Mouse (Mus musculus) thymus, postnatal 10 days (tissue): ENCODE results near the gene Smok2b.
"Not testable (repeated sequence)": the region's sequence is repeated elsewhere in the genome, so short reads cannot be mapped to it uniquely, and the experiment has no call there.

ENCODE experiments used
- DNase-seq, 2 experiments: peaks; one replicate each; pipeline ENCODE4 v3.0.0; 2021; ENCODE audit warnings: low spot score in 2 of 2

The Smok2b gene

DNA sequence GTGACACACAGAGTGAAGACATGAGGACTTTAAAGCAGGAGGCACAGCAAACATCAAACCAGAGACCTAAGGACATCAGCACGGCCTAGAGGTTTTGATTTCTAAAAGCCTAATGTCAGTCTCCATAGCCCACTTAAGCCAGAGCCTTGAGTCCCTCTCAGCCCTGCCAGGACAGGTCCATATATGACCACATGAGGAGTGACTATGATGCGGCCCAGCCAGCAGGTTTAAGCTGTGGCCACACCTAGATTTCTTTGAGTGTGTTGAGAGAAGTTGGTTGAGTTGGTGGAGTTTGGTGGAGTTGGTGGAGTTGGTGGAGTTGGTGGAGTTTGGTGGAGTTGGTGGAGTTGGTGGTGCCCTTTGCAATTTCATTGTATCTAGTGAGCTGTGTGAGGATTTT is at the start of gene Smok2b:
Smok2b (plus strand) TSS at position 301 of the 400 bp plus-strand sequence.
- not testable (repeated sequence) for DNase-seq

DNA sequence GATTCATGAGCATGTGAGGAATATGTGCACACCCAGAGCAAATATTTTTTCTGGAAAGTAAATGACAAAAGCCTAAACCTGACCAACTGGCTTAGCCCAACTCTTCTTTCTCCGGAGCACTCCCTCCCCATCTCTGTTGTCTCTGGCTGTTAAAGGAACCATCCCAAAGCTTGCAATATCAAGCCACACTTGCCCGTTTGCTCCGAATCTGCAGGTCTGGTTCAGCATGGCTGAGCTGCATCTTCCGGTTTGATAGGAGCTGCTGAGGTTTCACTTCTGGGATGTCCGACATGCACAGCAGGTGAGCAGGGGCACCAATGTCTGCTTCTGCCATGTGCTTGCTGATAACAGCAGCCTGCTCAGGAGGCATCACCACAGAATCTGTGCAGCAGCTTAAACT is 49.6 kb upstream of the Smok2b start:
- DNase-seq: not testable (repeated sequence)

DNA sequence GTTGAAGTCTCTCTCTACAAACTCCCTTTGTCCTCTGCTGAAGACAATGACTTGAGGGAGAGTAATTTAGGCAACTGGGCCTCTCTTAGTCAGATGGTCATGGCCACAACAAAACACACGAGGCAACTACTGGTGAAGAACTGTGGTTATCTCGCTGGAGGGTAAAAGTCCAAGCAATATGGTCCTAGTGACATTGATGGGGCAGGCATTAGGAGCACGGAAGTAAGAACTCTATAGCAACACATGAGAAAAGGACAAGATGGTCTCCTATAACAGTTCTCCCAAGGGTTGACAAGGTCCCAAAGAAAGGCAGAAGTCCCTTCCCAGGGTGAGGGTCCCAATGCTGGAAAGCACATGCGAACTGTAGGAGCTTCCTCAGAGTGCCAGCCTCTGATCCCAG is 47.3 kb upstream of the Smok2b start:
- not testable (repeated sequence) for DNase-seq

- DNase-seq: not testable (repeated sequence)
Observed at GRCm38 (mm10) chr17:13184514-13184913, 45.5 kb upstream of the Smok2b start.

- not testable (repeated sequence) for DNase-seq
Observed at GRCm38 (mm10) chr17:13186541-13186940, 43.5 kb upstream of the Smok2b start.

GRCm38 (mm10) chr17:13187621-13188020 is 42.4 kb upstream of the Smok2b start:
- not testable (repeated sequence) for DNase-seq

- not testable (repeated sequence) for DNase-seq
Observed at GRCm38 (mm10) chr17:13188846-13189245, 41.2 kb upstream of the Smok2b start.

GRCm38 (mm10) chr17:13190836-13191583 is 39.0 kb upstream of the Smok2b start:
- not testable (repeated sequence) for DNase-seq

GRCm38 (mm10) chr17:13196486-13196885 is 33.6 kb upstream of the Smok2b start:
- DNase-seq: not testable (repeated sequence)

DNA sequence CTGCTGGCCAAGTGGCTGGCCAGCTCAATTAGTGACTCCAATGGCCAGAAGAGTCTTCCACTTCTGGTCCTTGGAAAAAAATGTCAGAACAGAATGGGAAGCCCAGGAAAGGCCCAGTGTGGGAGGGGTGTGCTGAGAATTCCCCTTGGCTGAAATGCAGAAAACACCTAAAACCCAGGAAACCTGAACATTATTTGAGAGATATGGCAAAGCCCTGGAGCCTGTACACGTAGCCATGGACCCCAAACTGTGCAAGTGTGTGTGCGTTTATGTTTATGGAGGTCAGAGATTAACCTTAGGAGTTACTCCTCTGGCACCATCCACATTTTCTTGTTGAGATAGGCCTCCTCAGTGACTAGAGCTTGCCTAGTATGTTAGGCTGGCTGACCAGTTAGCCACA is 31.2 kb upstream of the Smok2b start:
- DNase-seq: not testable (repeated sequence)

GRCm38 (mm10) chr17:13199880-13200409 is 30.1 kb upstream of the Smok2b start:
- DNase-seq: not testable (repeated sequence)

DNA sequence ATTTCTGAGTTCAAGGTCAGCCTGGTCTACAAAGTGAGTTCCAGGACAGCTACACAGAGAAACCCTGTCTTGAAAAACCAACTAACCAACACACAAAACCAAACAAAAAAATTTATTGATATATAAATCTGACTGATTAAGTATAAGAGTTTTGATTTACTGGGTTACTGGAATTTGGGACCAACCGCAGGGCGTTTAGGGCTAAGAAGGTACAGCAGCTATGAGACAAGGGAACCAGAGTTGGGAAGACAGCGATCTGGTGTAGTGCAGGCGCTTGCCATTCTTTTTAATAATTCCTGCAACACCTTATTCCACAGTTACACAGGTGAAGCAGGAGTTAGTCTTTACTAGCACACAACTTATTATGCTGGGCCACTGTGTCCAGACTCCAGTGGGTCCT is 28.5 kb upstream of the Smok2b start:
- not testable (repeated sequence) for DNase-seq

- DNase-seq: not testable (repeated sequence)
Observed at GRCm38 (mm10) chr17:13202453-13203107, 27.5 kb upstream of the Smok2b start.

DNA sequence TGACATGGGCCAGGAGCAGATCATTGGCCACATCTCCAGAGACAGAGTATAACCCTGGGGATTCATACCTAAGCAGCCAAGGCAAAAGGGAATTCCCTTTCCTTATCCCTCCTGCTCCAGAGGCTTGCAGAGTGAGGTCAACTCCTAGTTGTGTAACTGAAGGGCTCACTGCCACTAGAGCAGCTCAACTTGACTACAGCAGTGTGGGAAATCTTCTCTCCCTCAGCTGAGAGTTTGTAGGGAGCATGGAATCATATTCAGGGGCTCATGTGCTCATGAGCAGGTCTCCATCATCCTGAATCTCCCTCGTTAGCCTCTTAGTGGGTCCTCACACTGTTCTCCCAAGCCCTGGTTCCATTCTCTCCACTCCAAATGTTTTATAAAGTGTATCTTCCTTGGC is 24.8 kb upstream of the Smok2b start:
- DNase-seq: not testable (repeated sequence)

GRCm38 (mm10) chr17:13206491-13206890 is 23.6 kb upstream of the Smok2b start:
- no peak for DNase-seq

GRCm38 (mm10) chr17:13208460-13208859 is 21.6 kb upstream of the Smok2b start:
- DNase-seq: not testable (repeated sequence)

DNA sequence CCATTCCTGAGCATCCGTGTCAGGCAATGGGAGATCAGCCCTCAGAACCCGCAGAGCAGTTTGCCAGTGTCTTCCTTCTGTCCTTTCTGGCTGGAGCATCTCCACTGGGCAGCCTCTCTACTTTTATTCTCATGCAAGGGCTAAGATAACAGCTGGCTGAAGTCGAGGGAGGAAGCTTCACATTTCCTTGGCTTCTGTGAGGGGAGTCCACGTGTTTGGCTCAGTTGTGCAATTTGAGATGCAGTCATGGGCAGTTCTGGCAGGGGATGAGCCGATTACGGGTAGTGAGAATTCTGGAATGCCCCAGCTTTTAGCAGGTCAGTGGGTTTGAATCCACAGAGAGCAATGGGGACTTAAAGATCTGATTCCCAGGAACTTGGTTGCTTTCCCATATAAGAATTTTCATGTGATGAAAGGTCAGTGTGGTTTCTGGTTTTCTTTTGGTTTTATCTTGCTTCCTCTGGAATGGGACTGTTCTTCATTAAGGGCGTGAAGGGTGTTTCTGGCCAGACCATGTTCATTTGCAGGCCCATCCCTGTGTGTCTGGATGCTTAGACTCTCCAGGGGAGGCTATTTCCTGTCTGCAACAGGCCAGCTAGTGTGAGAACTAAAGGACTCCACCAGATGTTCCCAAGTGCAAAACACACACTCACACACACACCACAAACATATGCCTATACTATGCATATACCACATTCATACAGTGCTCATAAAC is 17.8 kb upstream of the Smok2b start:
- no peak for DNase-seq

- no peak for DNase-seq
Observed at GRCm38 (mm10) chr17:13214169-13214568, 15.9 kb upstream of the Smok2b start.

DNA sequence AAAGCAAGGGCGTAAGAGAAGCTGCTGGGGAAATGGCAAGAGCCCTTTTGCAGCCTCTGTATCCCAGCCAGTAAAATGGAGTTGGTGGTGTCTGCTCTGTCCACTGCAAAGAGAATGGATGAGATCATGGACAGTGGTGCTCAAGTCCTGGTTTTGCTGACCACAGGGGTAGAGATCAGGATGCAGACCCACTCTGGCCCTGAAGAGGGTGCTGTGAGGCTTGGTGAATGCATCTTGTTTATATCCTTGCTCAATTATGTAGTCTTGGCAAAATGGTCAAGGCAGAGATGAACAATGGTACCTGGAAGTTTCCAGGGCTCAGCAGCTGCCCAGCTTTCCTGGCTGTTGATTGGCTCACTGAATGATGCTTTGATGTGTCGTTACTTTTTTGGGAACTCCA is 14.5 kb upstream of the Smok2b start:
- no peak for DNase-seq

- no peak for DNase-seq
Observed at GRCm38 (mm10) chr17:13220888-13221287, 9.2 kb upstream of the Smok2b start, which contains the start of gene Smok2a. Gene Smok2a (plus strand): TSS chr17:13221188.

DNA sequence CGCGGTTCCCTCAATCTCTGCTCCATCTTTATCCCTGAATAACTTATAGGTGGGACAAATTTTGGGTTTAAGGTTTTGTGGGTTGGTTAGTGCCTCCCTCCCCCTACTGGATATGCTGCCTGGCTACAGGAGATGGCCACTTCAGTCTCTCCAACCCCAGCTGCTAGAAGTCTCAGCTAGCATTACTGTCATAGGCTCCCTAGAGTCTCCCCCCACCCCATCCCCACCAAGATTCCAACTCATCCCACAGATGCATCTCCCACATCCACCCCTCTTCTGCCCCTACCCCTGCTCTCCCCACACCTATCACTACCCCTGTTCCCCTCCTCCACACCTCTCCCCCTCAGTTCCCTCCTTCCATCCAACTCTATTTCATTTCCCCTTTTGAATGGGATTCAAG is 8.1 kb upstream of the Smok2b start:
- not testable (repeated sequence) for DNase-seq

GRCm38 (mm10) chr17:13239461-13239860 is 9.4 kb downstream of the Smok2b start:
- not testable (repeated sequence) for DNase-seq
